Mouse (Mus musculus): Measurements from ENCODE around the gene Prpf19. TPM values are rescaled to one million over a fixed set of nuclear protein-coding genes. Genes with fewer than 3 reads are reported as not detected.

The Prpf19 gene
- polyA plus RNA-seq (2014; fragmentation: Nextera tagmentation; extraction: Ambion mirVana) = 47.9 and 49.9 TPM in 2 replicates

GRCm38 (mm10) chr19:10895016-10895528, at the start of gene Prpf19:
TSS of gene Prpf19 (plus strand) at chr19:10895231.
- Histone ChIP-seq H3K4me3 (ENCODE audit: low read depth, low read length) (peak within 1 kb of the TSS; percentile 91), H3K9ac (replicated peaks; ENCODE audit: low read depth, low read length) (peak within 1 kb of the TSS; percentile 82), H3K9me3 (ENCODE audit: control insufficient read depth, low read depth, low read length) (no peaks in the 10 kb centered on the region), H3K36me3 (ENCODE audit: control insufficient read depth, insufficient read depth, low read length) (peaks cover 22% of the 10 kb centered on the region), H3K27me3 (ENCODE audit: control insufficient read depth, insufficient read depth, low read length) (no peaks in the 10 kb centered on the region), H3K4me2 (replicated peaks; ENCODE audit: low read depth, low read length) (peak within 1 kb of the TSS; percentile 89), H3K27ac (ENCODE audit: low read length) (peak within 1 kb of the TSS; percentile 93), H3K4me1 (ENCODE audit: control insufficient read depth, insufficient read depth, low read length) (peaks cover 13% of the 10 kb centered on the region)
- peak; percentile 96 for ATAC-seq (ENCODE audit: insufficient number of reproducible peaks, insufficient read depth, low FRiP score, low read depth)
- under 1% methylated on average over 43 of the region's 43 CpGs for WGBS

GRCm38 (mm10) chr19:10845454-10845853, 49.6 kb upstream of the Prpf19 start:
- ATAC-seq (ENCODE audit: insufficient number of reproducible peaks, insufficient read depth, low FRiP score, low read depth) = no peak
- Histone ChIP-seq H3K4me1 (ENCODE audit: control insufficient read depth, insufficient read depth, low read length) (0 out of 2 replicates have a peak, but pooled peaks cover 2% of the 10 kb centered on the region), H3K4me2 (replicated peaks; ENCODE audit: low read depth, low read length) (no peak overlapping the region), H3K9ac (replicated peaks; ENCODE audit: low read depth, low read length) (no peak overlapping the region), H3K9me3 (ENCODE audit: control insufficient read depth, low read depth, low read length) (no peaks in the 10 kb centered on the region), H3K36me3 (ENCODE audit: control insufficient read depth, insufficient read depth, low read length) (no peaks in the 10 kb centered on the region), H3K27me3 (ENCODE audit: control insufficient read depth, insufficient read depth, low read length) (no peaks in the 10 kb centered on the region), H3K27ac (ENCODE audit: low read length) (no peak overlapping the region), H3K4me3 (ENCODE audit: low read depth, low read length) (no peak overlapping the region)
- 80% methylated on average over 3 of the region's 3 CpGs for WGBS

- no peak overlapping the region for H3K4me3 ChIP-seq (ENCODE audit: low read depth, low read length)
- no peak overlapping the region for H3K27ac ChIP-seq (ENCODE audit: low read length)
- WGBS = 52% methylated on average over 7 of the region's 7 CpGs
Observed at GRCm38 (mm10) chr19:10846150-10846549, 48.9 kb upstream of the Prpf19 start.

GRCm38 (mm10) chr19:10847311-10848087, 47.5 kb upstream of the Prpf19 start:
- Histone ChIP-seq H3K36me3 (ENCODE audit: control insufficient read depth, insufficient read depth, low read length) (no peaks in the 10 kb centered on the region), H3K9me3 (ENCODE audit: control insufficient read depth, low read depth, low read length) (no peaks in the 10 kb centered on the region), H3K27ac (ENCODE audit: low read length) (no peak overlapping the region), H3K4me2 (replicated peaks; ENCODE audit: low read depth, low read length) (no peak overlapping the region), H3K4me1 (ENCODE audit: control insufficient read depth, insufficient read depth, low read length) (0 out of 2 replicates have a peak, but pooled peaks cover 2% of the 10 kb centered on the region), H3K9ac (replicated peaks; ENCODE audit: low read depth, low read length) (no peak overlapping the region), H3K4me3 (ENCODE audit: low read depth, low read length) (no peak overlapping the region), H3K27me3 (ENCODE audit: control insufficient read depth, insufficient read depth, low read length) (no peaks in the 10 kb centered on the region)
- WGBS = 53% methylated on average over 3 of the region's 3 CpGs
- no peak for ATAC-seq (ENCODE audit: insufficient number of reproducible peaks, insufficient read depth, low FRiP score, low read depth)

More at GRCm38 (mm10) chr19:10846150-10846549, 48.9 kb upstream of the Prpf19 start:
- Histone ChIP-seq H3K4me2 (replicated peaks; ENCODE audit: low read depth, low read length) (no peak overlapping the region), H3K27me3 (ENCODE audit: control insufficient read depth, insufficient read depth, low read length) (no peaks in the 10 kb centered on the region), H3K4me1 (ENCODE audit: control insufficient read depth, insufficient read depth, low read length) (0 out of 2 replicates have a peak, but pooled peaks cover 2% of the 10 kb centered on the region), H3K36me3 (ENCODE audit: control insufficient read depth, insufficient read depth, low read length) (no peaks in the 10 kb centered on the region), H3K9ac (replicated peaks; ENCODE audit: low read depth, low read length) (no peak overlapping the region), H3K9me3 (ENCODE audit: control insufficient read depth, low read depth, low read length) (no peaks in the 10 kb centered on the region)
- ATAC-seq (ENCODE audit: insufficient number of reproducible peaks, insufficient read depth, low FRiP score, low read depth) = peak; percentile 56; the same call in 1 of the 2 replicates

GRCm38 (mm10) chr19:10855422-10855821, 39.6 kb upstream of the Prpf19 start:
- H3K27me3 ChIP-seq (ENCODE audit: control insufficient read depth, insufficient read depth, low read length) = no peaks in the 10 kb centered on the region
- H3K4me2 ChIP-seq (replicated peaks; ENCODE audit: low read depth, low read length) = no peak overlapping the region
- H3K4me1 ChIP-seq (ENCODE audit: control insufficient read depth, insufficient read depth, low read length) = no peaks in the 10 kb centered on the region
- no peak overlapping the region for H3K27ac ChIP-seq (ENCODE audit: low read length)
- H3K9ac ChIP-seq (replicated peaks; ENCODE audit: low read depth, low read length) = no peak overlapping the region
- ATAC-seq (ENCODE audit: insufficient number of reproducible peaks, insufficient read depth, low FRiP score, low read depth) = no peak
- no peaks in the 10 kb centered on the region for H3K9me3 ChIP-seq (ENCODE audit: control insufficient read depth, low read depth, low read length)
- no peak overlapping the region for H3K4me3 ChIP-seq (ENCODE audit: low read depth, low read length)
- peaks cover 38% of the 10 kb centered on the region for H3K36me3 ChIP-seq (ENCODE audit: control insufficient read depth, insufficient read depth, low read length)
- WGBS = 81% methylated on average over 3 of the region's 3 CpGs

GRCm38 (mm10) chr19:10856520-10856919, 38.5 kb upstream of the Prpf19 start:
- ATAC-seq (ENCODE audit: insufficient number of reproducible peaks, insufficient read depth, low FRiP score, low read depth) = no peak
- no peak overlapping the region for H3K4me2 ChIP-seq (replicated peaks; ENCODE audit: low read depth, low read length)
- H3K9me3 ChIP-seq (ENCODE audit: control insufficient read depth, low read depth, low read length) = no peaks in the 10 kb centered on the region
- H3K36me3 ChIP-seq (ENCODE audit: control insufficient read depth, insufficient read depth, low read length) = peaks cover 48% of the 10 kb centered on the region
- H3K27me3 ChIP-seq (ENCODE audit: control insufficient read depth, insufficient read depth, low read length) = no peaks in the 10 kb centered on the region
- H3K9ac ChIP-seq (replicated peaks; ENCODE audit: low read depth, low read length) = no peak overlapping the region
- no peaks in the 10 kb centered on the region for H3K4me1 ChIP-seq (ENCODE audit: control insufficient read depth, insufficient read depth, low read length)
- H3K4me3 ChIP-seq (ENCODE audit: low read depth, low read length) = no peak overlapping the region
- no peak overlapping the region for H3K27ac ChIP-seq (ENCODE audit: low read length)
- 54% methylated on average over 2 of the region's 2 CpGs for WGBS

GRCm38 (mm10) chr19:10860072-10860497, 34.9 kb upstream of the Prpf19 start:
- no peak overlapping the region for H3K4me3 ChIP-seq (ENCODE audit: low read depth, low read length)
- no peak overlapping the region for H3K27ac ChIP-seq (ENCODE audit: low read length)
- no peak overlapping the region for H3K9ac ChIP-seq (replicated peaks; ENCODE audit: low read depth, low read length)
- peak; percentile 57; the same call in 1 of the 2 replicates for ATAC-seq (ENCODE audit: insufficient number of reproducible peaks, insufficient read depth, low FRiP score, low read depth)
- 45% methylated on average over 22 of the region's 22 CpGs for WGBS
- no peak overlapping the region for H3K4me2 ChIP-seq (replicated peaks; ENCODE audit: low read depth, low read length)
- H3K27me3 ChIP-seq (ENCODE audit: control insufficient read depth, insufficient read depth, low read length) = no peaks in the 10 kb centered on the region
- H3K9me3 ChIP-seq (ENCODE audit: control insufficient read depth, low read depth, low read length) = no peaks in the 10 kb centered on the region
- H3K4me1 ChIP-seq (ENCODE audit: control insufficient read depth, insufficient read depth, low read length) = no peaks in the 10 kb centered on the region
- peaks cover 83% of the 10 kb centered on the region for H3K36me3 ChIP-seq (ENCODE audit: control insufficient read depth, insufficient read depth, low read length)

GRCm38 (mm10) chr19:10866351-10866750, 28.7 kb upstream of the Prpf19 start:
- no peak overlapping the region for H3K27ac ChIP-seq (ENCODE audit: low read length)
- no peak overlapping the region for H3K9ac ChIP-seq (replicated peaks; ENCODE audit: low read depth, low read length)
- H3K4me2 ChIP-seq (replicated peaks; ENCODE audit: low read depth, low read length) = no peak overlapping the region
- peaks cover 11% of the 10 kb centered on the region; the same call in 1 of the 2 replicates for H3K4me1 ChIP-seq (ENCODE audit: control insufficient read depth, insufficient read depth, low read length)
- ATAC-seq (ENCODE audit: insufficient number of reproducible peaks, insufficient read depth, low FRiP score, low read depth) = no peak
- 94% methylated on average over 13 of the region's 13 CpGs for WGBS
- peaks cover 58% of the 10 kb centered on the region for H3K36me3 ChIP-seq (ENCODE audit: control insufficient read depth, insufficient read depth, low read length)
- no peaks in the 10 kb centered on the region for H3K9me3 ChIP-seq (ENCODE audit: control insufficient read depth, low read depth, low read length)
- no peak overlapping the region for H3K4me3 ChIP-seq (ENCODE audit: low read depth, low read length)
- no peaks in the 10 kb centered on the region for H3K27me3 ChIP-seq (ENCODE audit: control insufficient read depth, insufficient read depth, low read length)
